Mouse (Mus musculus): ENCODE measurements at regions not wholly inside any gene's neighbourhood (a gene's known extent, or its start where the extent isn't known, plus 50 kb on each side); places are given as distances from the start of the nearest gene placed in this dataset.

DNA sequence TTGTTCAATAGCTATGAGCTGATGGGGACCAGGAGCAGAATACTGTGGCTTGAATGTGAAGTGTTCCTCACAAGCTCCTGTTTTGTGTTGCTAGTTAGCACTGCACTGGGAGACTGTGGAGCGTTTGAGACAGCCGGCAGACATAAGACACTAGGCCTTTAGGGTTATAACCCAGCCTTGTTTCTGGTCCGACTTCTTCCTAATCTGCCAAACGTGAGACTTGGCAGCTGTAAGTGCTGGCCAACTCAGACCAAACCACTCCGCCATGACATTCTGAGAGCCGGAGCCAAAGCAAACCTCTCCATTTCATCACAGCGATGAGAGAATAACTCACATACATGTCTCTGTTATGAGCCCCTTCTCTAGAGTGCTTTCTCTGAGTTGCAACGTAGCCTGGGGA, 375.2 kb downstream of the Rps24 start:
- TF ChIP-seq POLR2A (IDR thresholded peaks at IDR 0.05; ENCODE audit: insufficient read depth, low read length): no peak
- no peak for TF ChIP-seq CTCF (IDR thresholded peaks at IDR 0.05; ENCODE audit: low read depth, low read length)
